Comparison of ENCODE assay signal across 22 mouse cellular contexts in genomic region chr16:30646856-30647255, GRCm38 (mm10).
"Had no signal": no experiment of that assay in that cellular context is flagged by ENCODE, and none has a peak within 500 bp of the region (broad histone marks: within the 10 kb centered on the region; RNA-seq: fewer than 3 reads in every experiment).

No protein-coding gene starts in this region.

- H3K4me2 ChIP-seq: limb, embryonic 12.5 days; limb, embryonic 15.5 days; liver, embryonic 11.5 days; lung, embryonic 14.5 days; midbrain, embryonic 12.5 days; midbrain, embryonic 15.5 days; neural tube, embryonic 12.5 days; neural tube, embryonic 15.5 days had no signal

- H3K36me3 ChIP-seq: limb, embryonic 12.5 days; limb, embryonic 15.5 days; midbrain, embryonic 12.5 days; midbrain, embryonic 15.5 days; neural tube, embryonic 12.5 days; neural tube, embryonic 15.5 days had no signal

- ATAC-seq: intestine, postnatal 0 days; lung, postnatal 0 days; midbrain, embryonic 15.5 days had no signal

- H3K9me3 ChIP-seq: limb, embryonic 15.5 days; midbrain, embryonic 15.5 days had no signal

- H3K4me3 ChIP-seq: layer of hippocampus, adult 2 months; limb, embryonic 12.5 days; limb, embryonic 15.5 days; midbrain, embryonic 12.5 days; midbrain, embryonic 15.5 days; neural tube, embryonic 12.5 days; neural tube, embryonic 15.5 days had no signal

- H3K27me3 ChIP-seq: limb, embryonic 12.5 days; limb, embryonic 15.5 days; midbrain, embryonic 12.5 days; midbrain, embryonic 15.5 days; neural tube, embryonic 12.5 days; neural tube, embryonic 15.5 days had no signal

- H3K4me1 ChIP-seq: limb, embryonic 12.5 days had no signal

- H3K9ac ChIP-seq: limb, embryonic 12.5 days; limb, embryonic 15.5 days; liver, embryonic 14.5 days; liver, postnatal 0 days; lung, embryonic 14.5 days; midbrain, embryonic 12.5 days; midbrain, embryonic 15.5 days; neural tube, embryonic 12.5 days; neural tube, embryonic 15.5 days had no signal

- DNase-seq: kidney, adult 8-10 months; kidney, postnatal 14 days; left cerebral cortex, postnatal 4 days; liver, postnatal 0 days; lung, embryonic 14.5 days; right cerebral cortex, adult 18-20 months; right cerebral cortex, postnatal 14 days; right cerebral cortex, postnatal 4 days; thymus, adult 18-20 months; thymus, postnatal 36 days had no signal

- H3K27ac ChIP-seq: layer of hippocampus, adult 2 months; limb, embryonic 12.5 days; limb, embryonic 15.5 days; liver, embryonic 14.5 days; macrophage; midbrain, embryonic 12.5 days; midbrain, embryonic 15.5 days; neural tube, embryonic 12.5 days; neural tube, embryonic 15.5 days had no signal
